Comparison of ENCODE assay signal across 24 mouse cellular contexts in genomic region chr7:87975041-87975440, GRCm38 (mm10).
DNase-seq lines count a peak whose midpoint lies in the region; ATAC-seq and TF ChIP-seq lines count a peak whose summit lies in the region.
"Had no signal": no experiment of that assay in that cellular context is flagged by ENCODE, and none has a peak within 500 bp of the region (broad histone marks: within the 10 kb centered on the region; RNA-seq: fewer than 3 reads in every experiment).

No protein-coding gene starts in this region.

- ATAC-seq in hindbrain, embryonic 16.5 days = peak; percentile 67
- ATAC-seq in hindbrain, embryonic 11.5 days (ENCODE audit: low FRiP score) = no peak
- ATAC-seq: forebrain, embryonic 13.5 days; intestine, postnatal 0 days; liver, embryonic 12.5 days; liver, postnatal 0 days had no signal

- H3K27ac ChIP-seq in hindbrain, embryonic 16.5 days (ENCODE audit: low read depth, low read length) = no peak overlapping the region
- no peak overlapping the region for H3K27ac ChIP-seq in hindbrain, embryonic 11.5 days (ENCODE audit: low read depth, low read length)
- H3K27ac ChIP-seq: forebrain, embryonic 13.5 days; left cerebral cortex, adult 2 months; liver, embryonic 12.5 days; neural tube, embryonic 15.5 days had no signal

- H3K9me3 ChIP-seq in hindbrain, embryonic 16.5 days (ENCODE audit: control insufficient read depth, low read length) = no peaks in the 10 kb centered on the region
- no peaks in the 10 kb centered on the region for H3K9me3 ChIP-seq in hindbrain, embryonic 11.5 days (ENCODE audit: control insufficient read depth, low read length)
- H3K9me3 ChIP-seq: forebrain, embryonic 13.5 days; liver, embryonic 12.5 days; neural tube, embryonic 15.5 days had no signal

- H3K36me3 ChIP-seq in hindbrain, embryonic 16.5 days (ENCODE audit: control insufficient read depth, insufficient read depth, low read length) = no peaks in the 10 kb centered on the region
- H3K36me3 ChIP-seq in hindbrain, embryonic 11.5 days (ENCODE audit: control insufficient read depth, insufficient read depth, low read length) = no peaks in the 10 kb centered on the region
- H3K36me3 ChIP-seq: liver, embryonic 12.5 days; neural tube, embryonic 15.5 days had no signal

- peak; percentile 56 to 75 for DNase-seq in cerebellum, postnatal 14 days
- DNase-seq in cerebellum, adult 11 months = no peak
- no peak for DNase-seq in hindbrain, embryonic 11.5 days (ENCODE audit: low spot score)
- peak; percentile 40 for DNase-seq in layer of hippocampus, postnatal 36 days
- DNase-seq in layer of hippocampus, adult 9-10 months (ENCODE audit: low spot score) = no peak
- DNase-seq in brain, embryonic 14.5 days (ENCODE audit: low read depth) = peak; percentile 28
- DNase-seq in urinary bladder, adult 2 months (ENCODE audit: low spot score) = no peak
- DNase-seq: adrenal gland, postnatal 25 days; cerebellum, adult 8-10 months; gastrocnemius, postnatal 10 days; kidney, adult 9 months; kidney, postnatal 10 days; liver, postnatal 0 days; lung, postnatal 36 days; retina, postnatal 1 day; right cerebral cortex, postnatal 14 days; thymus, postnatal 4 days had no signal

- no peaks in the 10 kb centered on the region for H3K27me3 ChIP-seq in hindbrain, embryonic 16.5 days (replicated peaks; ENCODE audit: control insufficient read depth, insufficient read depth, low read length)
- H3K27me3 ChIP-seq in hindbrain, embryonic 11.5 days (ENCODE audit: control insufficient read depth, insufficient read depth, low read length) = no peaks in the 10 kb centered on the region
- H3K27me3 ChIP-seq: forebrain, embryonic 13.5 days; liver, embryonic 12.5 days; neural tube, embryonic 15.5 days had no signal

- no peak overlapping the region for H3K4me3 ChIP-seq in hindbrain, embryonic 16.5 days (ENCODE audit: low read length)
- no peak overlapping the region for H3K4me3 ChIP-seq in hindbrain, embryonic 11.5 days (ENCODE audit: low read depth, low read length)
- H3K4me3 ChIP-seq: forebrain, embryonic 13.5 days; left cerebral cortex, adult 2 months; liver, embryonic 12.5 days; neural tube, embryonic 15.5 days had no signal

- no peak overlapping the region for H3K4me2 ChIP-seq in hindbrain, embryonic 16.5 days (ENCODE audit: low read length)
- no peak overlapping the region for H3K4me2 ChIP-seq in hindbrain, embryonic 11.5 days (replicated peaks; ENCODE audit: low read depth, low read length)
- H3K4me2 ChIP-seq: forebrain, embryonic 13.5 days; liver, embryonic 12.5 days; midbrain, embryonic 11.5 days; neural tube, embryonic 15.5 days had no signal

- no peak for TF ChIP-seq CTCF in brain, embryonic 14.5 days (IDR thresholded peaks at IDR 0.05; ENCODE audit: borderline replicate concordance, extremely low read depth, insufficient read depth, insufficient read length)

- no peaks in the 10 kb centered on the region for H3K4me1 ChIP-seq in hindbrain, embryonic 16.5 days (ENCODE audit: control insufficient read depth, insufficient read depth, low read depth, low read length)
- H3K4me1 ChIP-seq in hindbrain, embryonic 11.5 days (replicated peaks; ENCODE audit: control insufficient read depth, insufficient read depth, low read length) = no peaks in the 10 kb centered on the region
- H3K4me1 ChIP-seq: forebrain, embryonic 13.5 days; liver, embryonic 12.5 days; neural tube, embryonic 15.5 days had no signal

- H3K9ac ChIP-seq in hindbrain, embryonic 16.5 days (ENCODE audit: low read depth, low read length) = no peak overlapping the region
- H3K9ac ChIP-seq in hindbrain, embryonic 11.5 days (ENCODE audit: low read depth, low read length) = no peak overlapping the region
- H3K9ac ChIP-seq: forebrain, embryonic 13.5 days; liver, embryonic 12.5 days; liver, postnatal 0 days; neural tube, embryonic 15.5 days had no signal

- 59% methylated on average over 8 of the region's 8 CpGs for WGBS in hindbrain, embryonic 16.5 days
- 84% methylated on average over 8 of the region's 8 CpGs for WGBS in hindbrain, embryonic 11.5 days

- TF ChIP-seq POLR2A in brain, embryonic 14.5 days (IDR thresholded peaks at IDR 0.05; ENCODE audit: borderline replicate concordance, extremely low read depth, insufficient read depth, insufficient read length, poor library complexity, severe bottlenecking) = no peak

Comparison
In these comparisons a context has a peak if more than half of its experiments do, and no peak if none do; other contexts are left out.
1. DNase-seq: peak in cerebellum, postnatal 14 days (2 of 2), layer of hippocampus, postnatal 36 days (2 of 2) and brain, embryonic 14.5 days (single experiment); none in cerebellum, adult 11 months (single experiment), hindbrain, embryonic 11.5 days (single experiment), layer of hippocampus, adult 9-10 months (single experiment) and urinary bladder, adult 2 months (single experiment).